Mouse (Mus musculus) heart, postnatal 0 days (tissue): Measurements from ENCODE around the gene Hadh. TPM values are rescaled to one million over a fixed set of nuclear protein-coding genes. Genes with fewer than 3 reads are reported as not detected.

Experiments used
- ATAC-seq: fragments of 200-750 bp; cut with Nextera tagmentation; 2 replicates; pipeline ENCODE4 v1.8.0; 2017; ENCODE audit warnings: low read depth, moderate number of reproducible peaks, moderate library complexity; ENCODE audit not compliant: insufficient read depth
- DNase-seq: peaks from one replicate; pipeline ENCODE4 v3.0.0-alpha.2; 2016; ENCODE audit warnings: low spot score
- H3K27ac ChIP-seq: fragments of 300-500 bp; sonication (generic); 2 replicates; pipeline ENCODE4 v1.5.1; 2014; ENCODE audit warnings: low read depth, mild to moderate bottlenecking
- H3K27me3 ChIP-seq: fragments of 300-500 bp; sonication (generic); 2 replicates; pipeline ENCODE4 v1.6.1; 2014; ENCODE audit warnings: low read length, mixed read lengths; ENCODE audit not compliant: control insufficient read depth, insufficient read depth
- H3K36me3 ChIP-seq: fragments of 300-500 bp; sonication (generic); replicated peaks from 2 replicates; pipeline ENCODE4 v1.6.1; 2014; ENCODE audit warnings: low read length, mixed read lengths; ENCODE audit not compliant: control insufficient read depth, insufficient read depth
- H3K4me1 ChIP-seq: fragments of 300-500 bp; sonication (generic); 2 replicates; pipeline ENCODE4 v1.6.1; 2014; ENCODE audit warnings: antibody characterized with exemption; ENCODE audit not compliant: control insufficient read depth, insufficient read depth
- H3K4me2 ChIP-seq: fragments of 300-500 bp; sonication (generic); 2 replicates; pipeline ENCODE4 v1.6.1; 2014; ENCODE audit warnings: low read depth, mild to moderate bottlenecking, low read length, moderate library complexity
- H3K4me3 ChIP-seq: fragments of 300-500 bp; sonication (generic); 2 replicates; pipeline ENCODE4 v1.5.1; 2014; ENCODE audit warnings: low read depth, low read length
- H3K9ac ChIP-seq: fragments of 300-500 bp; sonication (generic); replicated peaks from 2 replicates; pipeline ENCODE4 v1.6.1; 2014; ENCODE audit warnings: low read depth, low read length, mixed read lengths
- H3K9me3 ChIP-seq: fragments of 300-500 bp; sonication (generic); replicated peaks from 2 replicates; pipeline ENCODE4 v1.6.1; 2016; ENCODE audit warnings: low read length; ENCODE audit not compliant: control insufficient read depth
- CTCF ChIP-seq: IDR thresholded peaks from 2 replicates; pipeline ENCODE4 v1.5.1; 2016; ENCODE audit warnings: antibody characterized with exemption, control low read depth, low read depth
- EP300 ChIP-seq: IDR thresholded peaks from 2 replicates; pipeline ENCODE4 v1.6.1; 2016; ENCODE audit warnings: antibody characterized with exemption, low read depth
- WGBS: fragments of 180-500 bp; shearing (Covaris S2); extraction: QIAGEN DNeasy Blood & Tissue Kit; methylation state at CpG from one replicate; pipeline ENCODE4 v1.1.7; 2014; 5-methylcytosine and 5-hydroxymethylcytosine counted together
- polyA plus RNA-seq: library from polyadenylated mRNA; unstranded; fragments of >200 nt; fragmentation: Nextera tagmentation; extraction: Ambion mirVana; gene quantifications from 2 replicates; pipeline ENCODE4 v1.2.1, GENCODE M21; 2015
- total RNA-seq: library from RNA; depleted of rRNA; stranded (reverse); fragments of >200 nt; gene quantifications from 2 replicates; pipeline ENCODE4 v1.2.3, GENCODE M21; 2014; ENCODE audit warnings: low replicate concordance

Hadh gene
- total and polyA plus RNA-seq, 2 experiments from 2014 or later, result 237 to 433 TPM

DNA sequence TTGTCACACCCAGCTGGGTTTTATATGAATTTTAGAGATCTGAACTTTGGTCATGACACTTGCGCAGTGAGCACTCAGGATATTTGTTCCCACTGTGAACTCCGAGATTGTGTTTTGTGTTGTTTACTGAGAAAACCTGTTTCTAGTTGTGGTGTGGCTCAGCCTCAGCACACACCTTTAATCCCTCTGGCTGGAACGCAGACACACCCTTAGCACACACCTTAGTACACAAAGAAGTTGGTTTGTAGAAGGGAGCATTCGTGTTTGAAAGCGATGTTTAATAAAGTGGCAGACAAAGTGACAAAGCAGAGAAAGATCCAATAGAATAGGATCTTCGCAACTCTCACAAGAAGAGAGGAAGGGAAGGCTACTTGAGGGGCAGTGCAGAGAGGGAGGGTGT, 11.5 kb downstream of the Hadh start:
- DNase-seq (no peak), ATAC-seq (no peak)
- Histone ChIP-seq H3K27me3 (no peaks in the 10 kb centered on the region), H3K4me2 (no peak overlapping the region), H3K9ac (no peak overlapping the region), H3K27ac (peak overlapping the region; percentile 20; the same call in 1 of the 2 replicates), H3K9me3 (no peaks in the 10 kb centered on the region), H3K4me1 (peaks cover 30% of the 10 kb centered on the region), H3K36me3 (peaks cover 20% of the 10 kb centered on the region; the same call in 1 of the 2 replicates), H3K4me3 (no peak overlapping the region)
- no peak for TF ChIP-seq CTCF
- no peak for TF ChIP-seq EP300
- 97% methylated on average over 6 of the region's 6 CpGs for WGBS

- Histone ChIP-seq H3K9me3 (no peaks in the 10 kb centered on the region), H3K36me3 (peaks cover 14% of the 10 kb centered on the region; the same call in 1 of the 2 replicates), H3K4me2 (no peak overlapping the region), H3K4me3 (no peak overlapping the region), H3K4me1 (peaks cover 23% of the 10 kb centered on the region), H3K9ac (no peak overlapping the region), H3K27me3 (no peaks in the 10 kb centered on the region), H3K27ac (peak overlapping the region; percentile 37; the same call in 1 of the 2 replicates)
- no peak for DNase-seq
- TF ChIP-seq CTCF (no peak), EP300 (no peak)
- ATAC-seq, result no peak
- 54% methylated on average over 9 of the region's 9 CpGs for WGBS
These were observed 12.4 kb downstream of the Hadh start for GRCm38 (mm10) chr3:131259392-131259965.

DNA sequence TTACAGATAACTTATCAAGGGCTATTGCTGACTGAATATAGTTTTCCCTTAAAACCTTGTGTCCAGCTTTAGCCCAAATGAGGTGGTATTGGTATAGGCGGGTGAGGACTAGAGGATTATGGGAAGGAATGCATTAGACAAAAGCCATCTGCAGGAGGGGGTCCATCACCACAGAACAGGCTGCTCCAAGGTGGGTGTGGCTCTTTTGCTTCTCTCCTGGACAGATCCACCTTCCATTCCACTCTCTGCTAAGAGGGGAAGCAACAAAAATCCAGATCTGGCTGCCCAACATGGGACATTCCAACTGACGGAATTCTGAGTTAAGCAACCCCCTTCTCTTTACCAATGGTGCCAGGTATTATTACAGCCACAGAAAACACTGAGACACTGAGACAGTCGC, 13.0 kb downstream of the Hadh start:
- no peak for DNase-seq
- Histone ChIP-seq H3K4me3 (no peak overlapping the region), H3K4me1 (peaks cover 23% of the 10 kb centered on the region), H3K9me3 (no peaks in the 10 kb centered on the region), H3K36me3 (peaks cover 14% of the 10 kb centered on the region; the same call in 1 of the 2 replicates), H3K9ac (no peak overlapping the region), H3K27ac (0 out of 2 replicates have a peak overlapping the region, but pooled peaks have one; percentile 37), H3K27me3 (no peaks in the 10 kb centered on the region), H3K4me2 (no peak overlapping the region)
- ATAC-seq, result no peak
- TF ChIP-seq EP300, result no peak
- no peak for TF ChIP-seq CTCF
- 66% methylated on average over 3 of the region's 3 CpGs for WGBS

DNA sequence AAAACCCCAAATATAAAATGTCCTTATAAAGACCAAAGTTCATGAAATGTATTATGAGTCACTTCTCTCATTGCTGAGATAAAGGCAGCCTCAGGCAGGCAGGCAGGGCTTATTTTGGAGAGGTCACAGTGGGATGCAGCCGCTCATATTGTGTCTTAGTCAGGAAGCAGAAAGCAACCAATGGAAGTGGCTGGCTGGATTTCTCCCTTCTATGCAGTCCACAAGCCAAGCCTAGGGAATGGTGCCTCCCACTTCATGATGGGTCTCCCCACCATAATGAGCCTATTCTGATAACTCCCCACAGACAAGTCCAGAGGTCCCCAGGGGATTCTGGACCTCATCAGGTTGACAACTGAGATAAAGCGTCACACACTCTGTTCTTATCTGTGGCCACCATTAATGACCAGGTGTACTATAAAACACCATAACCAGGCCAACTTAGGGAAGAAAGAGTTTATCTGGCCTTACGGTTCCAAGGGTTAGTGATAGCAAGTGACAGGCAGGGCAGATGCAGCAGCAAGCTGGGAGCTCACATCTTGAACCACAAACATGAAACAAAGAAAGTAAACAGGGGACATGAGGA, 16.4 kb downstream of the Hadh start:
- no peak for TF ChIP-seq CTCF
- no peak for TF ChIP-seq EP300
- no peaks in the 10 kb centered on the region for H3K27me3 ChIP-seq
- ATAC-seq (no peak), DNase-seq (no peak)
- H3K4me2 ChIP-seq, result no peak overlapping the region
- WGBS, result 62% methylated on average over 3 of the region's 3 CpGs
- peaks cover 43% of the 10 kb centered on the region for H3K4me1 ChIP-seq
- H3K9me3 ChIP-seq, result no peaks in the 10 kb centered on the region
- H3K9ac ChIP-seq, result no peak overlapping the region
- no peak overlapping the region for H3K4me3 ChIP-seq
- no peak overlapping the region for H3K27ac ChIP-seq
- H3K36me3 ChIP-seq, result peaks cover 3% of the 10 kb centered on the region; the same call in 1 of the 2 replicates

DNA sequence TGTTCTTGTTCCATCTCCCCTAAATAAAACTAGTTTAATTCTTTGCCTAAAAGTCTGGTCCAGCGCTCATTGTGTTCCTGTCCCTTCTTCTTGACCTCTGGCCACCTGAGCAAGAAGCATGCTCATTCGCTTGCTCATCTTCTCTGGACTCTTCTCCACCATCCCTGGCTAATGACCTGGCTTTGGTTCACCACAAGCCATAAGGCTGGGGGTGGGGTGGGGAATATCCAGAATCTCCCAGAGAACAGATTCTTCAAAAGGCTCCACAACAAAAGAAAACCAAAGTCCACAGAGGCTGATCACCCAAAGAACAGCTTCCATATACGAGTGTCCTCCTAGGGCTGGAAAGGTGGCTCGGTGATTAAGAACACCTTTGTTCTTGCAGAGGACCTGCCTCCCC, 16.9 kb downstream of the Hadh start:
- H3K36me3 ChIP-seq, result no peaks in the 10 kb centered on the region

More for the DNA sequence above, 16.9 kb downstream of the Hadh start:
- WGBS, result 96% methylated on average over 4 of the region's 4 CpGs
- no peak overlapping the region for H3K4me2 ChIP-seq
- no peaks in the 10 kb centered on the region for H3K9me3 ChIP-seq
- peaks cover 44% of the 10 kb centered on the region for H3K4me1 ChIP-seq
- H3K27ac ChIP-seq, result no peak overlapping the region
- no peak overlapping the region for H3K4me3 ChIP-seq
- TF ChIP-seq EP300 (no peak), CTCF (no peak)
- no peak for DNase-seq
- no peak overlapping the region for H3K9ac ChIP-seq
- H3K27me3 ChIP-seq, result no peaks in the 10 kb centered on the region
- no peak for ATAC-seq
